Mouse (Mus musculus): ENCODE measurements around the gene Lta.

Lta gene

GRCm38 (mm10) chr17:35239700-35240099, 34.5 kb upstream of the Lta start:
- peak in 1 of 2 experiments; percentile 8 for DNase-seq

- DNase-seq = peak in 1 of 2 experiments; percentile 11
Observed at GRCm38 (mm10) chr17:35237504-35237903, 32.4 kb upstream of the Lta start.

- peak; percentile 41 to 55 for DNase-seq
Observed at GRCm38 (mm10) chr17:35236996-35237395, 31.8 kb upstream of the Lta start.

- peak; percentile 100 for DNase-seq
Observed at GRCm38 (mm10) chr17:35236390-35236746, 31.2 kb upstream of the Lta start.

GRCm38 (mm10) chr17:35235614-35236389, 30.7 kb upstream of the Lta start, which contains the start of gene Nfkbil1:
Gene Nfkbil1, minus strand, starts transcription at chr17:35235792.
- peak; percentile 88 to 90 for DNase-seq

- peak in 1 of 2 experiments; percentile 32 for DNase-seq
Observed at GRCm38 (mm10) chr17:35234903-35235302, 29.8 kb upstream of the Lta start.

- peak in 1 of 2 experiments; percentile 2 for DNase-seq
Observed at GRCm38 (mm10) chr17:35234090-35234489, 28.9 kb upstream of the Lta start.

GRCm38 (mm10) chr17:35233114-35233980, 28.2 kb upstream of the Lta start, which contains the start of gene Atp6v1g2:
Gene Atp6v1g2, plus strand, starts transcription at chr17:35233660.
- DNase-seq = no peak

- DNase-seq = no peak
Observed at GRCm38 (mm10) chr17:35232659-35233058, 27.5 kb upstream of the Lta start.

- DNase-seq = peak; percentile 86 to 87
Observed at GRCm38 (mm10) chr17:35232043-35232442, 26.9 kb upstream of the Lta start.

GRCm38 (mm10) chr17:35231022-35231421, 25.9 kb upstream of the Lta start:
- DNase-seq = no peak

GRCm38 (mm10) chr17:35226561-35227046, 21.5 kb upstream of the Lta start:
- no peak for DNase-seq

GRCm38 (mm10) chr17:35225456-35225855, 20.3 kb upstream of the Lta start:
- DNase-seq = no peak

- DNase-seq = no peak
Observed at GRCm38 (mm10) chr17:35224641-35225040, 19.5 kb upstream of the Lta start.

GRCm38 (mm10) chr17:35222299-35222698, 17.1 kb upstream of the Lta start:
- DNase-seq = no peak

- DNase-seq = no peak
Observed at GRCm38 (mm10) chr17:35220156-35220952, 15.2 kb upstream of the Lta start, which contains the start of gene Gm16181. Gene Gm16181, plus strand, starts transcription at chr17:35220834.

- no peak for DNase-seq
Observed at GRCm38 (mm10) chr17:35219601-35220041, 14.5 kb upstream of the Lta start.

- no peak for DNase-seq
Observed at GRCm38 (mm10) chr17:35218516-35219193, 13.5 kb upstream of the Lta start.

GRCm38 (mm10) chr17:35213071-35213470, 7.9 kb upstream of the Lta start:
- no peak for DNase-seq

- DNase-seq = no peak
Observed at GRCm38 (mm10) chr17:35210593-35210992, 5.4 kb upstream of the Lta start.

GRCm38 (mm10) chr17:35209785-35210535, 4.8 kb upstream of the Lta start:
- DNase-seq = no peak

Data from cerebellum, postnatal 36 days (tissue).